Mouse (Mus musculus) left cerebral cortex, postnatal 4 days (tissue): ENCODE data around the gene Gal3st4. TPM values are rescaled to one million over a fixed set of nuclear protein-coding genes. Genes with fewer than 3 reads are reported as not detected.
A peak's percentile ranks its signal among the peaks of the same experiment; 100 is the strongest.
"Not testable (repeated sequence)": the region's sequence is repeated elsewhere in the genome, so short reads cannot be mapped to it uniquely, and the experiment has no call there.

ENCODE experiments used
- DNase-seq: peaks from one replicate; pipeline ENCODE4 v3.0.0-alpha.2; 2022
- intact Hi-C: fragments of 180-260 bp; cut with DNase I; formaldehyde crosslinking; loops from one replicate; pipeline ENCODE4 v1.15.1; 2025
- total RNA-seq, 2 experiments: library from RNA; stranded (reverse); gene quantifications; 2 replicates each; pipeline ENCODE4 v1.2.3; 2021

The Gal3st4 gene
- total RNA-seq, 2 experiments from 2014 or later = 0.86 to 1.6 TPM

- intact Hi-C loops = no loop called here
- peak; percentile 80 for DNase-seq
These were observed 50.5 kb downstream of the Gal3st4 start for GRCm38 (mm10) chr5:138222111-138222510.

- DNase-seq = no peak
- intact Hi-C loops = no loop called here
These were observed 52.8 kb downstream of the Gal3st4 start for GRCm38 (mm10) chr5:138219864-138220263.

- DNase-seq, intact Hi-C loops: not testable (repeated sequence)
These were observed 56.0 kb downstream of the Gal3st4 start for GRCm38 (mm10) chr5:138216632-138217031.

Other genes with a start within 250 kb of the Gal3st4 start
- not detected for gene Smok3c, start 219.6 kb downstream of the Gal3st4 start, total RNA-seq
- 10 to 100 TPM; 44.6 to 45.1 TPM for gene Zkscan1, start 187.8 kb downstream of the Gal3st4 start, total RNA-seq
- 10 to 100 TPM; 34.9 to 35.7 TPM for gene Zscan21, start 155.9 kb downstream of the Gal3st4 start, total RNA-seq
- 10 to 100 TPM; 13.1 to 13.2 TPM for gene Zfp113, start 117.1 kb downstream of the Gal3st4 start, total RNA-seq
- gene Cops6, start 111.8 kb downstream of the Gal3st4 start, total RNA-seq = 100 to 1,000 TPM; 126 to 131 TPM
- gene Ap4m1, start 100.8 kb downstream of the Gal3st4 start, total RNA-seq = 10 to 100 TPM; 33.2 to 37.3 TPM
- 10 to 100 TPM; 34.9 to 37.6 TPM for gene Mcm7, start 100.4 kb downstream of the Gal3st4 start, total RNA-seq
- 10 to 100 TPM; 28.6 to 30.7 TPM for gene Taf6, start 85.4 kb downstream of the Gal3st4 start, total RNA-seq
- gene Cnpy4, start 85.4 kb downstream of the Gal3st4 start, total RNA-seq = 10 to 100 TPM; 17.1 to 18.4 TPM
- gene Mblac1, start 78.5 kb downstream of the Gal3st4 start, total RNA-seq = 10 to 100 TPM in 1 of 2 experiments, 1 to 10 TPM in 1; 7.9 to 10.4 TPM
- gene Nxpe5, start 46.9 kb downstream of the Gal3st4 start, total RNA-seq = under 1 TPM in 1 of 2 experiments, not detected in 1; 0.20 TPM
- 10 to 100 TPM; 53.1 to 60.1 TPM for gene Lamtor4, start 17.4 kb downstream of the Gal3st4 start, total RNA-seq
- 10 to 100 TPM; 90.0 to 98.2 TPM for gene BC037034, start 8.8 kb downstream of the Gal3st4 start, total RNA-seq
- gene Gm43720, start 7.1 kb upstream of the Gal3st4 start, total RNA-seq = under 1 TPM in 1 of 2 experiments, not detected in 1; 0.20 TPM
- gene Gpc2, start 7.2 kb upstream of the Gal3st4 start, total RNA-seq = 100 to 1,000 TPM in 1 of 2 experiments, 10 to 100 TPM in 1; 86.4 to 104 TPM
- 1 to 10 TPM; 5.8 to 7.7 TPM for gene Stag3, start 7.4 kb upstream of the Gal3st4 start, total RNA-seq
- not detected for gene Pvrig, start 69.1 kb upstream of the Gal3st4 start, total RNA-seq
- 10 to 100 TPM; 37.6 to 39.8 TPM for gene Zfp157, start 168.6 kb upstream of the Gal3st4 start, total RNA-seq